Mouse (Mus musculus) CD4-positive, CD25-positive, alpha-beta regulatory T cell, adult 4 months (primary cell): ENCODE measurements at regions not wholly inside any gene's neighbourhood (a gene's known extent, or its start where the extent isn't known, plus 50 kb on each side); places are given as distances from the start of the nearest gene placed in this dataset.

Experiments
- ATAC-seq: one replicate; pipeline ENCODE4 v1.8.0; 2017

- no peak for ATAC-seq
Observed at GRCm38 (mm10) chr8:102845362-102845761, 59.9 kb upstream of the Cdh11 start.

DNA sequence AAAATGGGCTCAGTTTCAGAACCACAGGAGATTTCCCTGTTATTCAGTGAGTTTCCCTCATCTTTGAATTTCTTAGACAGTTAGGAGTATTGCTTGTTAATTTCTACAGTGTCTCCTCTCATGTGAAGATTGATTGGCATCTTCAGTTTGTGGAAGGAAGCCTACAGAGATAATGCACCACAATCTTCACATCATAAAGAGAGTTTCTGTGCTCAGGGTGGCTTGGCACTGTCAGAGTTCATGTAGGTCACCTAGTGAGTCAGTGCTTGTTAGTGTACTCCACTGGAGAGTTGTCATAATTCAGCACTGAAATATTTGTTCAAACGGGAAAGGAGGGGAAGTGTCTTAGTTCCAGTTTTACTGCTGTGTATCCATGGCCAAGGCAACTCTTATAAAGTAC, 74.6 kb upstream of the Cdh11 start:
- ATAC-seq = no peak

DNA sequence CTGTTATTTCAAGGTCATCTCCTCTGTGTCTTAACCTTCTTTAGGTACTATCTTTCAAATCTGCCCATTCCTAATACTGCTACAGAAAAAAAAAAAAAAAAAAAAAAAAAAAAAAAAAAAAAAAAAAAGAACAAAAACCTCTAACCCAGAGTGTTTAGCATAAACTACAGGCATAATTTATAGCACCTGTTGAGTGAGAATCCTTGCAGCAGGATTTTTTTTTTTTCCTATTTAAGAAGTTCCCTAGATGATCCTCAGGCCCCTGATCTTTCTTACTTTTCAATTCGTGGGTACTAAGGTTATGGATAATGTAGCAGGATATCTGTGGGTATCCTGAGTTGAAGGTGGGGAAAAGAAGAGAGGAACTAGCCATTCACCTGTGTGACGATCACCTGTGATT, 114.1 kb upstream of the Cdh11 start:
- ATAC-seq = no peak

- ATAC-seq = no peak
Observed at GRCm38 (mm10) chr8:102900662-102901061, 115.2 kb upstream of the Cdh11 start.

DNA sequence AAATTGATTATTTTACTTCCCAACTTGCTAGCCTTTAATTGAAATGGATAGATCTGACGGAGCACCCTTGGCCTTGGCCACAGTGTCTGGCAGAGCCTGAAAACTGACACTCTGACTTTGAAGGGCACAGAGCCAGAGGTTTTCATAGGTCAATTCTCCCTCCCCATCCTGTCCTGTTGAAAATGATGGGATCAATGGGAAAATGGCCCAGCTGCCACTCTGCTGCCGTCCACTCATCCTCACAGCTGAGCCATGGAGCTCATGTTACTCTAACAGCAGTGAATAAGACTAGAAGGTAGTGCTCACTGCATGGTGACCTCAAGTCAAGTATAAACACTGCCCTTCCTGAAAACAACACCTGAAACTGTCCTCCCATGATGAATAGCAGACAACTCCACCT, 122.0 kb upstream of the Cdh11 start:
- ATAC-seq = no peak

GRCm38 (mm10) chr8:102931342-102931835, 145.9 kb upstream of the Cdh11 start:
- no peak for ATAC-seq

DNA sequence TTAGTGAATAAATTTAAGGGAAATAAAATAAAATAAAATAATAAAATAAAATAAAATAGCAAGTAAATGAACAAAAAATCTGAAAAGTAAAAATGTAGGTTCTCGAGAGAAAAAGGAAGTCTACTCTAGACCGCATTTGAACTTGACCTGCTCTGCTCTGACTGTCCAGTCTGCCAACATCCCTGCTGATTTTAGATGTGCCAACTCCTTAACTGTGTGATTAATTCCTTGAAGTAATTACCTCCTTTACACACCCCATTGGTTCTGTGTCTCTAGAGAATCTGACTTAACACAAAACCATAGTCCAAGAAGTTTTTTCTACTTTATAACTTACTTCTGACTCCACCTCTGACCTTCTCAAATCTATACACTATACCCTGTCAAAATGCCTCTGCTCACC, 153.3 kb upstream of the Cdh11 start:
- ATAC-seq = no peak

DNA sequence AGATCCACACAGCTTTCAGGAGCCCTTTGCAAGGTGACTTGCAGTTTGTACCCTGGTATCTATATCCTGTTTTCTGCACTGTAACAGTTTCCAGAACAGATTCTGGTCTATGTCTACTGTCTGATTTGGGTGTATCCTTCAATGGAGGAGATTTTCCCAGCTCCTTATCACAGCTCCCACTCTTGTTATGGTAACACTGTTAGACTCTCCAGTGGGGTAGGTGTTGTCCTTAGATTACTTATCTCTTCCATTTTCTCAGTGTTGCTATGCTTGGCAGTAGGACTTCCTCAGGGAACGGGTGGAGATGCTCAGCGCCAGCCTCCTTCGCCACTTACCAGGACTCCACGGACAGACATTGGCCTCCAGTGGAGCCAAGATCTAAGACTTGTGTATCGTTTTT, 160.1 kb upstream of the Cdh11 start:
- ATAC-seq = no peak

DNA sequence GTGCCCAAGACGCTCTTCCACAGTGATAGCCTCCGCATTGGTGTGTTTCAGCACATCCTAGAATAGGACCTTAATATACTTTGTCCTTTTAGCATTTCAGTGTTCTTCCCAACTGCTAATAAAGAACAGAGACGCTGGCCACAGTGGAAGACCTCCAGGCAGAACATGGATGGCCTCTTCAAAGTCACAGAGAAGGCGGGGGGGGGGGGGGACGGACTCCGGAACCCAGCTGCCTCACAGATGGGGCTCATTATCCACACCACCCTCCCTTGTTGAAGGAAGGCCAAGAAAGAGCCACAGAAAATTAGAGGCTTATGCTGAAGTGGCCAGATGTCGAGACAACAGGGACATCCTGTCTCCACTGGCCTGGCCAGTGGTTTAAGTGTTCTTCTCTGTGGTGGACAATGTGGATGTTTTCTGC, 192.7 kb upstream of the Cdh11 start:
- no peak for ATAC-seq

DNA sequence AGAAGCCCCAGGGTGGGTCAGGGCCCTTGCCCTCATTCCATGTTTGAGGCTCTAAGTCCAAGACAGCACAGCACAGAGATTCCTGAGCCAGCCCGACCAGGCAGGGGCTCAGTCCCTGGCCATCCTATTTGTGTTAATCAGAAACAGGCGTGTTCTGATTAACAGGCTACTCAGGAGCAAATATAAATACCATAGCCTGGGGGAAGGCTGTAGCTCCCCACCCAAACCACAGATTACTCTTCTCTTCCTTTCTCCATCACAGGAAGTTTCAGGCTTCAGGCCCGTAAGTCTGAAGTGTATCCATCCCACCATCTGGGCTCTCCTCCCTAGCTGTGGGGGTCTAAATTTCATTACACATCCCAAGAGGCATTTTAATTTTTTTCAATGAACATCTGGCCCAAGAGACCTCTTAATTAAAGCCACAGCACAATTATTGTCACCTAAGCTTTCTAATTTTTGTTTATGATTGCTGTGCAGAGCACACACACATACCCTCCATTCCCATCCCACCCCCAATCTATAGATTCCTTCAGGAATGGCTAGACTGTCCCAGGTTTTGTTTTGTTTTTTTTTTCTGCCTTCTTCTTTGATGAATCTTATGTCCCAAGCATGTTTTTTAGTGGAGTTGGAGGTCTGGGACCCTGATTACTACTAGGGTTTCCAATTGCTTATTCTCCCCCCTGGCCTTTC, 197.9 kb upstream of the Cdh11 start:
- ATAC-seq = no peak

- ATAC-seq = no peak
Observed at GRCm38 (mm10) chr8:102983910-102984225, 198.4 kb upstream of the Cdh11 start.

DNA sequence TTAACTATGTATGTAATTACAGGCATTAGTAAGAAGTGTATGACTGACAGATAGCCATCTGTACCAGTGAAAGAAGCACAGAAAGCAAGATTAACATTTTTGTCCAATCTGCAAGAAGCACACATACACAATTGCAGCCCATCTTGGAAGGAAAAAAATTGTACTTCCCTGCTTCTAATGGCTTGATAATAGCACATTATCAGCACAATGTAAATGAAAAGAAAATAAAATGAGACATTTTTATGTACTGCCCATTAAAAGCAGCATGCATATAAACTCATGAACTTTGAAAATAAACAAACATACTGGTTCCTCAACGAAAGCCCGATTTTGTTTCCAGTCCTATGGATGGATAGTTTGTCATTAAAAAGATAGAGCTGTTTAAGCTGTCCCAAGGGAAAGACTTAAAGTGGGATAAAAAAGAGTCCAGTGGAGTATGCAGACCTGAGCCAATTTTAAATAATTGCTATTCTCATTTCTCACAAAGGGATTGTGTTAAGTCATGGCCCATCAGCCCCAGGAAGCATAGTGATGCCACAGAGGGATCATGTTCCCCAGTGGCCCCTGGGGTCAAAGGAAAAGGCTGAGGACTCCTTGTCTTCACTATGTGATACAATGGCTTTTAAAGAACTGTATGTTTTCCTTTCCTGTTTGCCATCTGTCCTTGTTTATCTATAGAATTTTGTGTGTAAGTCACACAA, 222.0 kb upstream of the Cdh11 start:
- no peak for ATAC-seq

GRCm38 (mm10) chr8:103019121-103019520, 233.7 kb upstream of the Cdh11 start:
- ATAC-seq = no peak

DNA sequence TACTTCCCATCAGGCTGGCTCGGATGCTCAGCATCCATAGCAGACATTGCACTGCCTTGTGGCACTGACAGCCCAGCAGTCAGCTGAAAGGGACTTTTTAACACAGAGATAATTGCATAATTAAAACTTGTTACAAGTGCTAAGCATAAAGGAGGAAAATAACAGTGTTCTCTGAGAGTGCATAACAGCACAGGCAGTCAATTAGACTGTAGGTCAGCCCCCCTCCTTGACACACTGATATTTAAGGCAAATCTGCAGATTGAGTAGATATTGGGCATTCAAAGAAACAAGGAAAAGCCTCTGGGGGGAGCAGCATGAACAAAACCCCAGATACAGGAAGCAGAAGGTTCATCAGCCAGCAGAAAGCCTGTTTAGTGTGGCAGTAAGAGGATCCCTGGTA, 237.8 kb upstream of the Cdh11 start:
- ATAC-seq = no peak

DNA sequence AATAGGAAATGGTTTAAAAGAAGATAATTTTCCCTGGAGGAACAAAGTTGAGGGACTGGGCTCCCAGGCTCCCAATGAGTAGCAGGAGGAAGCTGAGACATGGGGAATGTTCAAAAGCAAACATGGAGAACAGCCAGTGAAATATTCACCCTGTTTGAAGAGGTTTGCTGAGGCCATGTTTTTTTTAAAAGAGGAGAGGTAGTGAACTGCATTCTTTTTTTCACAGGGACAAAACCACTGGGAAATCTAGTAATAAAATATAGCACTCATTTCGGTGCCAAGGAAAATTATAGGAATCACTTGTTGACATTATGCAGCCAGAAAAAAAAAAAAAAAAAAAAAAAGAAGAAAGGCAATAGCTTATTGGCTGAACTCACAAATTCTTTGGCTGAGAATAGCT, 246.3 kb upstream of the Cdh11 start:
- ATAC-seq = no peak

GRCm38 (mm10) chr8:103033956-103034355, 248.5 kb upstream of the Cdh11 start:
- ATAC-seq = no peak

GRCm38 (mm10) chr8:103072079-103072635, 286.7 kb upstream of the Cdh11 start:
- ATAC-seq = no peak

- ATAC-seq = no peak
Observed at GRCm38 (mm10) chr8:103072646-103073045, 287.2 kb upstream of the Cdh11 start.

DNA sequence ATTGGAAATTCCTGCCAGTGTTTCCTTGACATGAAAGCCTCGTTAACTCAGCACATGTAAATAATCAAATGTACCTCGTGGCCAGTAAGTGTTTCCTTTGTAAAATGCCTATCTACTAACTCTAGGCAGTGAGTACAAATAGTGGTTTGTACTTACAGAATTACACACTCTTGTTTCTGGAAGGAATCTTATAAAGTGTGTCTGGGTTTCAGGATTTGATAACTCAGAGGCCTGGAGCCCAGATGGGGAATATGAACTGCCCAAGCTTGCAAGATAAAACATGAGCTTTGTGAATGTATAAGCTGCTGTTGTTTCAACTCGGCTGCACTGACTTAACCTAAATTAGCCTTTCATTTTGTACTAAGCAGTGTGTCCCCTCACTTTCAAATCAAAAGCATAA, 293.1 kb upstream of the Cdh11 start:
- no peak for ATAC-seq

GRCm38 (mm10) chr8:103086956-103087482, 301.6 kb upstream of the Cdh11 start:
- ATAC-seq = no peak

DNA sequence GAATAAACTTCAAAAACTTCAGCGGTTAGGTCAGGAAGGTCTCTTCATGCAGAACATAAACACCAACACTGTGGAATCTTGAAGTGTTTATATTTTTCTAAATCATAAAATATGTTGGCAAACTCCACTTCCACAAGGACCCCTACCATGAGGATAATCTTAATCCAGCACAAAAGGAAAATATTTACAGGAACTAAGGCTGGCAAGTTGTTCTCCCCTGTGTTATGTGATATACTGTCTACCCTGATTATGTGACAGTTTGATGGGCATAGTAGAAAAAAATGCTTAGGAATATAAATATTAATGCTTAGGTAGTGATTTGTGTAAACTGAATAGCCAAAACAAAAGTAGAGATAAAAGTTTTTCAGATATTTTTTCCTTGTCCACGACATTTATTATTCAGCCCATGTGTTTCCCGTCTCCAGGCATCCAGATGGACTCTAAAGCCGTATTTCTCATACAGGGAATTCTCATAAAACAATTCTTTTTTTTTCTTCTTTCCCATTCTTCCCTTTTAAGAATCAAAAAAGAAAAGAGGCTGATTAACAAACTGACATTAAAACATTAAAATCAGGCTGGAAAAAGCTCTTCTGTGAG, 311.2 kb upstream of the Cdh11 start:
- no peak for ATAC-seq

DNA sequence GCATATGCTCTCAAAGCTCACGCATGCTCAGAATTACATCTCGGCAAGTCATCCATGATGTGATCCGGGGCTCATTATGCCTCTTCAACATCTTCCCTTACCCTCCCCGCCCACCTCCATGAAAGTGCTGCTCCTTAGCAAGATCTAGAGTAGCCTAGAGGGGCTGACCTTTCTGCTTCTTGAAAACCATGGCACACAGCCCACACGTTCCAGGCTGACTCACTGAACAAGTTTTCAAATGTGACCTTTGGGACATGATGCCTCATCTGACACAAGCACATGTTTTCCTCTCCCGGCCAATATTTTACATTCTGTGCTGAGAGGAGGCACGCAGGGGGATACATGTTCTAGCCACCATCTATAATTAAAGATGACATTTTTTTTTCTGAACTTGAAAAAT, 340.1 kb upstream of the Cdh11 start:
- no peak for ATAC-seq

- no peak for ATAC-seq
Observed at GRCm38 (mm10) chr8:103138136-103138535, 352.7 kb upstream of the Cdh11 start.

GRCm38 (mm10) chr8:103144835-103145234, 359.4 kb upstream of the Cdh11 start:
- no peak for ATAC-seq
